Mouse (Mus musculus): Measurements from ENCODE around the gene Cyb5r4.
"Not testable (repeated sequence)": the region's sequence is repeated elsewhere in the genome, so short reads cannot be mapped to it uniquely, and the experiment has no call there.

Cyb5r4 gene

GRCm38 (mm10) chr9:87027423-87028084 lies 5.7 kb downstream of the Cyb5r4 start:
- DNase-seq: peak in 1 of 2 experiments; percentile 61

DNA sequence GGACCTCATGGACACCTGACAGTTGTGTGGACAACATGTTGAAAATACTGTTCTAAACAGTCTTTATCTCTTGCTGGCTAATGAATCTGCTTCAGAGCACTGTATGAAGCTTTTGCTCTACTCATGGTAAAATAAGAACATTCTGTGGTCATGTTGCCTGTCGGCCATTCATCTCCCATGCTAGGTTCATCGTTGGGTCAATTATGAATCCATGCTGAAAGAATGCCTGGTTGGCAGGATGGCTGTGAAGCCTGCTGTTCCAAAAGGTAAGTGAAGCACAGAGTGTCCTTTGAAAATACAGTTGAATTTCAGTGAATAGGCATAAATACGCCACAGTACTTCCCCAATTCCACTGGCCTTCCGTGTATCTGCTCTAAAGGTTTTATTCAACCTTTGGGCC lies 10.4 kb downstream of the Cyb5r4 start:
- no peak for DNase-seq

DNA sequence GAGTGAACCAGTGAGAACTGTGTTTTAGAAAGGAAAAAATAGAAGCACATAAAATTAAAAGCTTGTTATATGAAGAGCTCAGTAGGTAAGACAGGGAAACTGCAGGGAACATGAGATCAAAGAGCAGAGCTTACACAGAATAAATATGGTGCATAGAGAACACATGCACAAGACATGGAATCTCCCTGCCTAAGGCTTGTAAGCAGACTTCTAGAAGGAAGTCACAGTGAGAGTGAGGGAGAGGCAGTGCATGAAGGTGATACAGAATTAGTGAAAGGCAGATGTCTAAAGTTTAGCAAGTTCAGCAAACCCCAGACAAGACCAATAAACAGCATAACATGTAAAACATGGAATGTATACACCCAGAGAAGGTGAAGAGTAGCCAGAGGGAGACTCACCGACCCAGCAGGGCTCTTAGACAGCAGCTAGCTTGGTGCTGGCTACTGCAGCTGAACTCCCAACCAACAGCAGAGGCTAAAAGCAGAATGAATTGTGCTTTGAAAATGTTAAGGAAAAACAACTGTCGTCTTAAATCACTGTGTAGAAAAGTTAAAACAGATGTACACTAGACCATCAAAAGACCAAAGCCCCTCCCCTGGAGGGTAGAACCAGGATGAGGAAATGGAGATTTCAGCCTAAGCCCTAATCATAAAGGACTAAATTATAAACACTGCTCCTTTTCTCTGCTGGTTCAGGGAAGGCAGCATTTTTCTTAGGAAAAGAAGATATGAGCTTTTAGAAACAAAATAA lies 13.2 kb downstream of the Cyb5r4 start:
- DNase-seq: no peak

GRCm38 (mm10) chr9:87049425-87049824 lies 27.6 kb downstream of the Cyb5r4 start:
- DNase-seq: no peak

GRCm38 (mm10) chr9:87055547-87056235 lies 33.9 kb downstream of the Cyb5r4 start:
- DNase-seq: no peak

DNA sequence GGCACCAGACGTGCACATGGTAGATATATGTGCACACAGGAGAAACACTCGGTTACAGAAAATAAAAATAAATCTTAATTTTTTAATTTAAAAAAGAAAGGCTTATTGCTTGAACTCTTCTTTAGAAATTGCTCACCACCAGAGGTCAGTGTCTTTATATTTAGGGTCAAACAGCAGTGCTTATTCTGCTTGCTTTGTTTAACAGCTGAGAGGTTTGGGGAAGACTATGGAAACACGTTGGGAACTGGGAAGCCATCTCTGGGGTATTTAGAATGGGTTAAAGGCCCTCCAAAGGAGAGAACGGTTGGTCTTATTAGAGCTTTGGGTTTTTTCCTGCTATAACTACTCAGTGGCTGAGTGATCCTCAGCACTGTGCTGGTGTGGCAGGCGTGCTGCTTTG lies 40.5 kb downstream of the Cyb5r4 start:
- DNase-seq: no peak

GRCm38 (mm10) chr9:87068160-87068559 lies 46.3 kb downstream of the Cyb5r4 start:
- no peak for DNase-seq

GRCm38 (mm10) chr9:87071566-87071965 lies 49.8 kb downstream of the Cyb5r4 start:
- DNase-seq: not testable (repeated sequence)

- DNase-seq: no peak
These were observed 56.1 kb downstream of the Cyb5r4 start for GRCm38 (mm10) chr9:87077919-87078318.

DNA sequence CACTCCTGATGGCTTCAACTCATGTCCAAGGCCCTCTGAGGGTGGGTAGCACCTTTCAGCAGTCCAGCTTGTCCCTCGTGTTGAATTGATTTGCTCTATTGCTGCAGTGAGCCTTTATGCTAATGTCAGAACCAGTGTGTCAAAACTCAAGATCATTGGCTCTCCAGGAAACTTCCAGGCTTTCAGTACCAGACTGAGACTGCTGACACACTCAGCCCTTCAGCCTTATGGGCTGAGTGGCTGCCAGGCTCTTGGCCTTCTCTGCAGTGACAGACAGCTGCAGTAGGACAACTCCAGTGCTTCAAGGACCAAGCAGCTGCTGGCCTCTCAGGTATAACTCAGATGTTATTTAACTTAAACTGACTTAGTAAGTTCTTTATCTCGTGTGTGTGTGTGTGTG lies 57.7 kb downstream of the Cyb5r4 start:
- no peak for DNase-seq

GRCm38 (mm10) chr9:87086991-87087390 lies 65.2 kb downstream of the Cyb5r4 start:
- DNase-seq: no peak

GRCm38 (mm10) chr9:87097989-87098388 lies 76.2 kb downstream of the Cyb5r4 start:
- peak; percentile 7 to 34 for DNase-seq

DNA sequence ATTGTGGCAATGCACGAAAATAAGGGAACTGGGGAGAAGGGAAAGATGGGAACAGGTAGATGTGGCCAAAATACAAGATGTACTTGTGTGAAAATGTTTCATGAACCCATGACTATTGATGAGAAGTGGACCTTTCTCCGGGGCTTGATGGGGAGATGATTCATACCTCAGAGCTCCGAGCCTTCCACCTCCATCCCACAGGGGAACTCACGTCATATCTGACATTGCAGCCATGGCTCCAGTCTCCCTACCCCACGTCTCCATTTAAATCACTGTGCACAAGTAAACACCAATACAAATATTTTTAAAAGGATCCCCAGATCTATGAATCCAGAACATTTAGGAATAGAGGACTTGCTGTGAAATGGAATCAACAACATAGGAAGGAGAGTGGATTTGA lies 93.2 kb downstream of the Cyb5r4 start:
- DNase-seq: no peak

- no peak for DNase-seq
These were observed 93.7 kb downstream of the Cyb5r4 start for GRCm38 (mm10) chr9:87115456-87115931.

GRCm38 (mm10) chr9:87115978-87116377 lies 94.2 kb downstream of the Cyb5r4 start:
- DNase-seq: no peak

GRCm38 (mm10) chr9:87118996-87119395 lies 97.2 kb downstream of the Cyb5r4 start:
- no peak for DNase-seq

GRCm38 (mm10) chr9:87121956-87122493 lies 100.2 kb downstream of the Cyb5r4 start:
- DNase-seq: no peak

- not testable (repeated sequence) for DNase-seq
These were observed 105.2 kb downstream of the Cyb5r4 start for GRCm38 (mm10) chr9:87127046-87127445.
